Mouse (Mus musculus) midbrain, postnatal 0 days (tissue): ENCODE results near the gene Znrf4. TPM values are rescaled to one million over a fixed set of nuclear protein-coding genes. Genes with fewer than 3 reads are reported as not detected.

Source experiments
- ATAC-seq: fragments of 200-750 bp; cut with Nextera tagmentation; 2 replicates; pipeline ENCODE4 v1.8.0; 2017; ENCODE audit warnings: moderate number of reproducible peaks, mild to moderate bottlenecking, moderate TSS enrichment, moderate library complexity; ENCODE audit not compliant: low FRiP score
- DNase-seq: peaks from one replicate; pipeline ENCODE4 v3.0.0-alpha.2; 2015; ENCODE audit warnings: low spot score
- H3K27ac ChIP-seq: fragments of 300-500 bp; sonication (generic); 2 replicates; pipeline ENCODE4 v1.5.1; 2014; ENCODE audit warnings: low read depth, mild to moderate bottlenecking, low read length, mixed read lengths
- H3K27me3 ChIP-seq: fragments of 300-500 bp; sonication (generic); 2 replicates; pipeline ENCODE4 v1.6.1; 2014; ENCODE audit warnings: low read length, control low read depth, mixed read lengths; ENCODE audit not compliant: insufficient read depth
- H3K36me3 ChIP-seq: fragments of 300-500 bp; sonication (generic); 2 replicates; pipeline ENCODE4 v1.6.1; 2014; ENCODE audit warnings: low read length, control low read depth, mixed read lengths; ENCODE audit not compliant: insufficient read depth
- H3K4me1 ChIP-seq: fragments of 300-500 bp; sonication (generic); 2 replicates; pipeline ENCODE4 v1.6.1; 2014; ENCODE audit warnings: mild to moderate bottlenecking, control low read depth, antibody characterized with exemption, low read length, mixed read lengths; ENCODE audit not compliant: insufficient read depth
- H3K4me2 ChIP-seq: fragments of 300-500 bp; sonication (generic); 2 replicates; pipeline ENCODE4 v1.6.1; 2014; ENCODE audit warnings: low read depth, mild to moderate bottlenecking, low read length, mixed read lengths; ENCODE audit not compliant: poor library complexity, severe bottlenecking
- H3K4me3 ChIP-seq: fragments of 300-500 bp; sonication (generic); 2 replicates; pipeline ENCODE4 v1.5.1; 2014; ENCODE audit warnings: low read depth, mild to moderate bottlenecking, low read length, moderate library complexity
- H3K9ac ChIP-seq: fragments of 300-500 bp; sonication (generic); replicated peaks from 2 replicates; pipeline ENCODE4 v1.6.1; 2014; ENCODE audit warnings: mild to moderate bottlenecking, low read length, moderate library complexity, mixed read lengths; ENCODE audit not compliant: poor library complexity, severe bottlenecking
- H3K9me3 ChIP-seq: fragments of 300-500 bp; sonication (generic); 2 replicates; pipeline ENCODE4 v1.6.1; 2016; ENCODE audit warnings: low read length, control low read depth
- CTCF ChIP-seq: IDR thresholded peaks from 2 replicates; pipeline ENCODE4 v1.5.1; 2016; ENCODE audit warnings: antibody characterized with exemption, mild to moderate bottlenecking
- WGBS: fragments of 180-500 bp; shearing (Covaris S2); extraction: QIAGEN DNeasy Blood & Tissue Kit; methylation state at CpG from one replicate; pipeline ENCODE4 v1.1.7; 2014; 5-methylcytosine and 5-hydroxymethylcytosine counted together
- polyA plus RNA-seq: library from polyadenylated mRNA; unstranded; fragments of >200 nt; fragmentation: Nextera tagmentation; extraction: Ambion mirVana; gene quantifications from 2 replicates; pipeline ENCODE4 v1.2.1, GENCODE M21; 2015
- total RNA-seq: library from RNA; depleted of rRNA; stranded (reverse); fragments of >200 nt; gene quantifications from 2 replicates; pipeline ENCODE4 v1.2.3, GENCODE M21; 2014

Gene Znrf4
- total and polyA plus RNA-seq, 2 experiments from 2014 or later = not detected

GRCm38 (mm10) chr17:56479358-56479757 lies 32.9 kb downstream of the Znrf4 start:
- H3K27ac ChIP-seq = no peak overlapping the region
- no peaks in the 10 kb centered on the region for H3K9me3 ChIP-seq
- ATAC-seq (no peak), DNase-seq (peak; percentile 74)
- H3K9ac ChIP-seq = no peak overlapping the region
- peak; percentile 83 for TF ChIP-seq CTCF
- H3K27me3 ChIP-seq = no peaks in the 10 kb centered on the region
- 16% methylated on average over 6 of the region's 6 CpGs for WGBS
- no peaks in the 10 kb centered on the region for H3K4me1 ChIP-seq
- H3K4me2 ChIP-seq = no peak overlapping the region
- H3K4me3 ChIP-seq = no peak overlapping the region
- no peaks in the 10 kb centered on the region for H3K36me3 ChIP-seq

GRCm38 (mm10) chr17:56478191-56478611 lies 34.0 kb downstream of the Znrf4 start:
- WGBS = 77% methylated on average over 11 of the region's 11 CpGs
- ATAC-seq = no peak
- no peak overlapping the region for H3K27ac ChIP-seq

GRCm38 (mm10) chr17:56477191-56477818 lies 34.9 kb downstream of the Znrf4 start:
- H3K4me2 ChIP-seq = no peak overlapping the region
- no peaks in the 10 kb centered on the region for H3K9me3 ChIP-seq
- H3K27me3 ChIP-seq = no peaks in the 10 kb centered on the region
- DNase-seq (no peak), ATAC-seq (no peak)
- no peak overlapping the region for H3K9ac ChIP-seq
- no peak overlapping the region for H3K27ac ChIP-seq
- H3K36me3 ChIP-seq = no peaks in the 10 kb centered on the region
- 80% methylated on average over 19 of the region's 19 CpGs for WGBS
- H3K4me1 ChIP-seq = peaks cover 6% of the 10 kb centered on the region
- H3K4me3 ChIP-seq = no peak overlapping the region
- no peak for TF ChIP-seq CTCF

More at GRCm38 (mm10) chr17:56478191-56478611, 34.0 kb downstream of the Znrf4 start:
- H3K36me3 ChIP-seq = no peaks in the 10 kb centered on the region
- no peak for TF ChIP-seq CTCF
- no peaks in the 10 kb centered on the region for H3K9me3 ChIP-seq
- H3K9ac ChIP-seq = no peak overlapping the region
- no peak for DNase-seq
- H3K4me1 ChIP-seq = no peaks in the 10 kb centered on the region
- no peaks in the 10 kb centered on the region for H3K27me3 ChIP-seq
- H3K4me3 ChIP-seq = no peak overlapping the region
- no peak overlapping the region for H3K4me2 ChIP-seq

GRCm38 (mm10) chr17:56476402-56476752 lies 35.9 kb downstream of the Znrf4 start, which contains the start of gene Ptprs:
TSS of gene Ptprs (minus strand) at chr17:56476483.
- no peak for TF ChIP-seq CTCF
- H3K4me2 ChIP-seq = peak within 1 kb of the TSS; percentile 97
- H3K36me3 ChIP-seq = no peaks in the 10 kb centered on the region
- peak within 1 kb of the TSS; percentile 70 for H3K4me3 ChIP-seq
- no peaks in the 10 kb centered on the region for H3K9me3 ChIP-seq
- under 1% methylated on average over 26 of the region's 27 CpGs for WGBS
- peak within 1 kb of the TSS; percentile 99 for H3K9ac ChIP-seq
- peaks cover 11% of the 10 kb centered on the region for H3K4me1 ChIP-seq
- DNase-seq (peak; percentile 99), ATAC-seq (peak; percentile 92)
- H3K27ac ChIP-seq = peak within 1 kb of the TSS; percentile 92
- no peaks in the 10 kb centered on the region for H3K27me3 ChIP-seq

GRCm38 (mm10) chr17:56475584-56476401 lies 36.4 kb downstream of the Znrf4 start:
- H3K9me3 ChIP-seq = no peaks in the 10 kb centered on the region
- H3K36me3 ChIP-seq = no peaks in the 10 kb centered on the region
- peak overlapping the region; percentile 97 for H3K4me2 ChIP-seq
- no peak for DNase-seq
- peak overlapping the region; percentile 70 for H3K4me3 ChIP-seq
- TF ChIP-seq CTCF = no peak
- no peaks in the 10 kb centered on the region for H3K27me3 ChIP-seq
- H3K4me1 ChIP-seq = peaks cover 11% of the 10 kb centered on the region
- peak overlapping the region; percentile 99 for H3K9ac ChIP-seq
- peak overlapping the region; percentile 92 for H3K27ac ChIP-seq
- peak; percentile 50 for ATAC-seq
- WGBS = under 1% methylated on average over 53 of the region's 66 CpGs
